Mouse (Mus musculus): ENCODE data around the gene Tbc1d25. TPM values are rescaled to one million over a fixed set of nuclear protein-coding genes. Genes with fewer than 3 reads are reported as not detected.

Gene Tbc1d25
- polyA plus RNA-seq, 1 experiment, result 3.1 TPM

DNA sequence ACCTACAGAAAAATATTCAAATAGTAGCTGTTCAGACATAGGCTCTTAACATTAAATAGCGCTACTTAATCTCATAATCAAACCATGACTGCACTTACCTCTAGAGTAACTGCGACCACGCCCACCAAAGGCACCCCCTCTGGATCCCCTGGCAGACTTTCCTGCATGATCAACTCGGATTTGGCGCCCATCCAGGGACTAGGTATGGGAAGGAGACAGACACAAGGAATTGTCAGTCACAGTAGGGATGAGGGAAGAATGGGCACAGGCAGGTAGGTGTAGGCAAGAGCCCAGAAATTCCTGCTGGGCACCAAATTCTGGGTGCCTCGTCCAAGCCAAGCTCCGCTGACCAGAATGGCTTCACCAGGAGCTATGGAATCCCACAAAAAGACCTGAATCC is 32.2 kb downstream of the Tbc1d25 start:
- Histone ChIP-seq H3K36me3 (replicated peaks; ENCODE audit: low read length) (peaks cover 49% of the 10 kb centered on the region), H3K4me1 (peaks cover 27% of the 10 kb centered on the region), H3K27me3 (replicated peaks) (no peaks in the 10 kb centered on the region), H3K9me3 (peaks cover 14% of the 10 kb centered on the region), H3K4me3 (replicated peaks) (peak overlapping the region; percentile 95)
- TF ChIP-seq FLI1 (IDR thresholded peaks at IDR 0.05; ENCODE audit: low read length) (no peak), GATA1 (IDR thresholded peaks at IDR 0.05; ENCODE audit: borderline replicate concordance, low read length) (no peak)

DNA sequence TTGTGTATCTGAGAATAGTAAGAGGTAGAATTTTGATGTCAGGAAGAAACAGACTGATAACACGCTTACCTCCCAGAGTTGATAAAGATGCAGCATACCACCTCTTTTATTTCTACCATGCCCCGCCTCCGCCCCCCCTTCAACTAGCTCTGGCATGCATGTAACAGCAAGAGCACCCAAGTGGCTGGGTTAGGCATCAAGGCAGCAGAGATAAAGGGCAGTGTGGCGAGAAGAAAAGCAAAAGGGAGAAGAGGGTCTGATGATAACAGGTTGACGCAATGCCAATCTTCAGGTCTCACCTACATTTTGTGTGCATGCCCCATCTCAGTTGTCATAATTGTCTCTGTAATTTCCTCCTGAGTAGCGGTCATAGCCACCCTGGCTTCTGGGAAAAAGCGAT is 33.0 kb downstream of the Tbc1d25 start:
- Histone ChIP-seq H3K4me3 (replicated peaks) (no peak overlapping the region), H3K36me3 (replicated peaks; ENCODE audit: low read length) (peaks cover 57% of the 10 kb centered on the region)

DNA sequence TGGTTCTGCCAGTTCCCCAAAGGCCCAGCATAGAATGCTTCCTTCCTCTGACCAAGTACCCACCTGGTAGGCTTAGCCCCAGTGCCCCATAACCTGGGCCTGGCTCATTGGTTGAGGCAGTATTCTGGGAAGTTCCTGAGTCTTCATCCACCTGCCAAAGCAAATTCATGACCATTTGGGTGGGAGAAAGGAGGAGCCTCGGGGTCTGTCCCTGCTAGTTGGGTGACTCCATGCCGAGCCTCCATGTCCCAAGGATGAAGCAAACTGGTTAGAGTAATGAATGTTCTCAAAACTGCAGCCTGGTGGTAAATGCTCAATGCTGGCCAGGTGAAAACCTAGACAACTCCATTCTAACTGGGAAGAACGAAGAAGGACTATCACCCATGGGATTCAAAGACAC is 34.9 kb downstream of the Tbc1d25 start:
- Histone ChIP-seq H3K9me3 (peaks cover 14% of the 10 kb centered on the region), H3K4me1 (peaks cover 17% of the 10 kb centered on the region), H3K4me3 (replicated peaks) (no peak overlapping the region), H3K36me3 (replicated peaks; ENCODE audit: low read length) (peaks cover 74% of the 10 kb centered on the region), H3K27me3 (replicated peaks) (no peaks in the 10 kb centered on the region)
- TF ChIP-seq FLI1 (IDR thresholded peaks at IDR 0.05; ENCODE audit: low read length) (no peak), GATA1 (IDR thresholded peaks at IDR 0.05; ENCODE audit: borderline replicate concordance, low read length) (no peak)

More for the DNA sequence above, 33.0 kb downstream of the Tbc1d25 start:
- TF ChIP-seq FLI1 (IDR thresholded peaks at IDR 0.05; ENCODE audit: low read length), result no peak
- no peak for TF ChIP-seq GATA1 (IDR thresholded peaks at IDR 0.05; ENCODE audit: borderline replicate concordance, low read length)
- no peaks in the 10 kb centered on the region for H3K27me3 ChIP-seq (replicated peaks)
- H3K9me3 ChIP-seq, result peaks cover 14% of the 10 kb centered on the region
- peaks cover 27% of the 10 kb centered on the region for H3K4me1 ChIP-seq

DNA sequence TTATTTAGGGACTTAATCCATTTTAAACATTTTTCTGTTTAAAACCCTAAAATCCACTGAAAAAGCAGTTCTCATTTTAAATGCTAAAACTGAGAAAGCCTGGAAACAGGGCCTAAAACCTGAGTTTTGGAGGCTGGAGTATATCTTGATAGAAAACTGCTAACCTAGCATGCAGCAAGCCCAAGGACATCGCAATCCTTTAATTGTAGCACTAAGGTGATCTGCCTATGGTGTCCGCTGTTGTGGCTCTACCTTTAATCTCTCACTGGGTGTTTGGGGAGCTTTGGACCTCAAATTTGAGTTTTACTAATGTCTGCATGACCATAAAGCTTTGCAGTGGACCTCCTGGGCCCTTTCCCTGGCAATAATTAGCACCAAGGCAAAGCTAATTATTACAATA is 35.5 kb downstream of the Tbc1d25 start:
- Histone ChIP-seq H3K4me1 (peaks cover 16% of the 10 kb centered on the region), H3K9me3 (peaks cover 14% of the 10 kb centered on the region), H3K4me3 (replicated peaks) (no peak overlapping the region), H3K27me3 (replicated peaks) (no peaks in the 10 kb centered on the region), H3K36me3 (replicated peaks; ENCODE audit: low read length) (peaks cover 74% of the 10 kb centered on the region)
- TF ChIP-seq GATA1 (IDR thresholded peaks at IDR 0.05; ENCODE audit: borderline replicate concordance, low read length), result no peak
- no peak for TF ChIP-seq FLI1 (IDR thresholded peaks at IDR 0.05; ENCODE audit: low read length)

DNA sequence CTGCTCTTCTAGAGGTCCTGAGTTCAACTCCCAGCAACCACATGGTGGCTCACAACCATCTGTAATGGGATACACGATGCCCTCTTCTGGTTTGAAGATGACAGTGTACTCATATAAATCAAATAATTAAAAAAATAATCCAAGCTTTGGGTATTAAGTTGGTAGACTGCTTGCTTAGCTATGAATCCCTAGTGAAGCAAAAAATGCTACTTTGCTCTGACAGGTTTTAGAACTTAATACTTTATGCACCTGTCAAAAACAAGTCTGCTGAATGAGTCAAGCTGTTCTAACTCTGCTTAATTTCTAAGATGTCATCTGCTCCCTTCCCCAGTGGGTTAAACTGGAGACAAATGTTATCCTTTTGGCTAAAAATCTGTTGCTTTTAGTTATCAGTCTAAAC is 36.5 kb downstream of the Tbc1d25 start:
- TF ChIP-seq FLI1 (IDR thresholded peaks at IDR 0.05; ENCODE audit: low read length) (no peak), GATA1 (IDR thresholded peaks at IDR 0.05; ENCODE audit: borderline replicate concordance, low read length) (no peak)
- H3K36me3 ChIP-seq (replicated peaks; ENCODE audit: low read length), result peaks cover 73% of the 10 kb centered on the region
- H3K9me3 ChIP-seq, result peaks cover 7% of the 10 kb centered on the region
- no peak overlapping the region for H3K4me3 ChIP-seq (replicated peaks)
- H3K4me1 ChIP-seq, result peaks cover 16% of the 10 kb centered on the region
- no peaks in the 10 kb centered on the region for H3K27me3 ChIP-seq (replicated peaks)

DNA sequence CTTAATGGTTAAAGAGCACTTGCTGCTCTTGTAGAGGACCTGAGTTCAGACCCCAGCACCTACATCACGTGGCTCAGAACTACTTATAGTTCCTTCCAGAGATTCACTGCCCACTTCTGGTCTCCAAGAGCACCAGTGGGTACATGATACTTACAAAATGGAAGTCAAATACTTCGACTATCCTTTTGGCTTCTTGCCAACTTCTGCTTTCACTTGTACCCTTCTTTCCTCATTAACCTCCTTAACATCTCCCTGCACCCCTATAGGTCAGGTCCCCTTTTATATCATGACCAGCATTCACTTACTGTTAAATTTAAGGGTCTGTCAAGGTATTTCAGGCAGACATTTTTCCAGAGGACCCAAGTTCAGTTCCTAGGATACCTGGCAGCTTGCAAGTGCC is 40.1 kb downstream of the Tbc1d25 start:
- Histone ChIP-seq H3K4me3 (replicated peaks) (no peak overlapping the region), H3K36me3 (replicated peaks; ENCODE audit: low read length) (peaks cover 50% of the 10 kb centered on the region), H3K27me3 (replicated peaks) (no peaks in the 10 kb centered on the region), H3K4me1 (peaks cover 16% of the 10 kb centered on the region), H3K9me3 (no peaks in the 10 kb centered on the region)
- no peak for TF ChIP-seq GATA1 (IDR thresholded peaks at IDR 0.05; ENCODE audit: borderline replicate concordance, low read length)

DNA sequence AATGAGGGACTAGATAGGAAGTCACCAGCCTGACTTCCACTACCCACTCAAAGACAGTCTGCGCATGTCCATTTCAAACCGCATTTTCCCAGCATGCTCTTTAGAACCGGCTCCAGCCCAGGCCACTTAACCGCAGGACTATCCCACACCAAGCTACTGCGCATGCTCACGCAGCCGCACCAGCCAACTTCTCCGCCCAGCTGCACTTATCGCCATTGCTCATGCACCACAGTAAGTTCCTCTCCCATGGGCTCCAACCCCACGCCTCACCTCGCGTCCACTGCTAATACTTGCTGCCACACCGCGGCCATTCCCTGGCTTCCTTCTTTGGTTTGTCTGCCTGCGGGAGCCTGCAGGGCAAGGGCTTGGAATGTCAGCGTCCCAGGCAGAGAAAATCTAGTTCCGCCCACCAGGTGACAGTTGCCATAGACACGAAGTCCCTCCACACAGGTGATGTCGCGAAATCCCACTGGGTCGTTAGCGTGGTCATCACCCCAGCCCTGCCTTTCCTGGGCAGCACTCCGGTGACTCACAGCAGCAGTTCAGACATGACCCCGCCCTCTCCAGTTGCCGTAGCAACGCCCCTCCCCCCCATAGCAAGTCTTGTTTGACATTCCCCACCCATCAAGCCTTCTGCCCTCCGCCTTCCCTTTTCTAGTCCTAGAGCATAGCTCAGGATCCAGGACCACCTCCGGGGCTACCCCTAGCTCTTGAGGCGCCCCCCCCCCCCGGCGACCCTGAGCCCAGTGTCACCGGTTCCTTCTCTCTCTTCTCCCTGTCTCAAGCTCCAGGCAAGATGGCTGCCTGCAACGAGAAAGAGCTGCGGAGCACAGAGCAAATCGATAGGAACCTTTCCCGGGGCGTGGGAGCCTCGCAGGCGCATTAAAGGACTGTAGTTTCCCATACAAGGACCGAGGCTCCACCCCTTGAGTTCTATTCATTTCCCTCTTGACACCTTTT is 43.7 kb downstream of the Tbc1d25 start, which contains the start of gene Wdr13:
Gene Wdr13, minus strand, starts transcription at position 876 of the 960 bp plus-strand sequence.
- Histone ChIP-seq H3K36me3 (replicated peaks; ENCODE audit: low read length) (peaks cover 50% of the 10 kb centered on the region), H3K4me3 (replicated peaks) (peak within 1 kb of the TSS; percentile 95), H3K27me3 (replicated peaks) (no peaks in the 10 kb centered on the region), H3K4me1 (peaks cover 24% of the 10 kb centered on the region), H3K9me3 (no peaks in the 10 kb centered on the region)
- TF ChIP-seq GATA1 (IDR thresholded peaks at IDR 0.05; ENCODE audit: borderline replicate concordance, low read length) (peak; percentile 61; the same call in 1 of the 3 replicates), FLI1 (IDR thresholded peaks at IDR 0.05; ENCODE audit: low read length) (no peak)

DNA sequence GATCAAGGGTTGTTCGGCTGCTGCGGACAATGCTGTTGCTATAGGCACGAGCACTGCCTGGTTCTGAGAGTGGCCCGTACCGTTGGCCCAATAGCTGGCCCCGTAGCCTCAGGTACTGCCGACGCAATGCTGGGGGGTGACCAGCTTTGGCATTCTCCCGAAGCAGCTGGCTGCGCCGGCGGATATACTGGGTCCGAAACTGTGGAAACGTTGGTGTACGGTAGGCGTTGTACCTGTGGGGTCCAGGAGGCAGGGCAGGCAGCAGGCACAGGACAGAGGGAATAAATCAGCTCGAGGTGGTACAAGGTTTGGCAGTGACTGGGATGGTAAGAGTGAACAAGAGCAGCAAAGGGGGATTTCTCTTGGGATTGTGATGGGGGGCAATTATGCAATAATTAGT is 44.6 kb downstream of the Tbc1d25 start:
- Histone ChIP-seq H3K9me3 (no peaks in the 10 kb centered on the region), H3K36me3 (replicated peaks; ENCODE audit: low read length) (peaks cover 50% of the 10 kb centered on the region), H3K27me3 (replicated peaks) (no peaks in the 10 kb centered on the region), H3K4me1 (peaks cover 22% of the 10 kb centered on the region), H3K4me3 (replicated peaks) (peak overlapping the region; percentile 95)
- no peak for TF ChIP-seq GATA1 (IDR thresholded peaks at IDR 0.05; ENCODE audit: borderline replicate concordance, low read length)
- TF ChIP-seq FLI1 (IDR thresholded peaks at IDR 0.05; ENCODE audit: low read length), result no peak

DNA sequence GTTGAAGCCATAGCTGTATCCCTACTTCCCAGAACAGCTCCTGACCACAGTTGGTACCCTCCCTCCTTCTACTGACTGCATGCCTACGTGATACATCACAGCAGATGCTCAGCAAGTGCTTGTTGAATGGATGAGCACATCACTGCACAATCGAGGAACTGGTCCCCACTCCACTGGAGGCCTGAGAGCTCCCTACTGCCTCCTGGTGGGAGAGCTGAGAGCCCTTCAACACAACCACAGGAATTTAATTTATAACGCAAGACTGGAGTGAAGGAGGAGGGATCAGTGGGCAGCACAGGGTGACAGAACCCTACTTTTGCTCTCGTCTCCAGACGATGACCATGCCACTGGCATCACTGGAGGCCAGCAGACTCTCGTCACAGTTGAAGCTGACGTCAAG is 50.7 kb downstream of the Tbc1d25 start:
- peaks cover 86% of the 10 kb centered on the region for H3K36me3 ChIP-seq (replicated peaks; ENCODE audit: low read length)
- TF ChIP-seq FLI1 (IDR thresholded peaks at IDR 0.05; ENCODE audit: low read length) (no peak), GATA1 (IDR thresholded peaks at IDR 0.05; ENCODE audit: borderline replicate concordance, low read length) (no peak)
- peaks cover 8% of the 10 kb centered on the region; the same call in 1 of the 2 replicates for H3K4me1 ChIP-seq
- H3K9me3 ChIP-seq, result no peaks in the 10 kb centered on the region
- H3K4me3 ChIP-seq (replicated peaks), result no peak overlapping the region
- no peaks in the 10 kb centered on the region for H3K27me3 ChIP-seq (replicated peaks)

DNA sequence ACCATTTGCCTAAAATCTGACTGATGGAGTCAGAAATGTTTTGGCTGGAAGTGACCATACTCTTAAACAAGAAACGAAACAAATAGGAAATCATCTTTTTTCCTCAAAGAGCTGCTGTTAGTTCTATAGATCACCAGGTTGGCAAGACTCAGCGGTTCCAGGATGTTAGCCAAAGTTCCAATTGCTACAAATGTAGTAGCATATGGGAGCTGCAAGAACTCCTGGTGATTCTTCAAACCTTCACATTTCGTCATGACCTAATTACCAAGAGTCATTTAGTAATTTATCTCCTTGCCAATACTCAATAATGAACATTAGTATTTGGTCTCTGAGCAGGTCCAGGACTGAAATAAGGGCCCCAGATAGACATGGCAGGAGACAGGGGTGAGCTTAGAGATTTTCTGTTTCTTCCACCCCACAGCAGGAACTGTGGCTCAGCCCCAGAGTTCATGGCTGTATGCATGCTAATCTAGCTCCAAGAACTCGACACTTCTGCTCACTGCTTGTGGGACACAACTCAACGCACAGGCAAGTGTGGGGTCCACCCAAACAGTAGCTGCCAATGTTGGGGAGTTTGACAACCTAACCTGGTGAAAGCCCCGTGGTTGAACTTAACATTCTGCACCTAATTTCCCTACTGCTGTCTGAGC is 52.0 kb downstream of the Tbc1d25 start:
- H3K4me1 ChIP-seq, result peaks cover 3% of the 10 kb centered on the region; the same call in 1 of the 2 replicates
- H3K9me3 ChIP-seq, result peaks cover 4% of the 10 kb centered on the region; the same call in 1 of the 2 replicates
- no peak overlapping the region for H3K4me3 ChIP-seq (replicated peaks)
- H3K36me3 ChIP-seq (replicated peaks; ENCODE audit: low read length), result peaks cover 83% of the 10 kb centered on the region
- TF ChIP-seq FLI1 (IDR thresholded peaks at IDR 0.05; ENCODE audit: low read length) (no peak), GATA1 (IDR thresholded peaks at IDR 0.05; ENCODE audit: borderline replicate concordance, low read length) (no peak)
- no peaks in the 10 kb centered on the region for H3K27me3 ChIP-seq (replicated peaks)
